Mouse (Mus musculus) monocyte, adult 5-6 weeks (primary cell): Measurements from ENCODE around the gene Zfp654. TPM values are rescaled to one million over a fixed set of nuclear protein-coding genes. Genes with fewer than 3 reads are reported as not detected.

ENCODE experiments used
- ATAC-seq: fragments of 153-309, 156-312 bp; replicated peaks from 2 replicates; pipeline ENCODE4 v1.8.0; 2017; ENCODE audit warnings: mild to moderate bottlenecking; ENCODE audit not compliant: low TSS enrichment, insufficient number of reproducible peaks, severe bottlenecking, poor library complexity, low FRiP score
- total RNA-seq: library from RNA; stranded (forward); fragments of 200-1000, 200-491, 200-594 nt; gene quantifications from 3 replicates; pipeline ENCODE4 v1.2.3, GENCODE M21; 2017

The Zfp654 gene
- total RNA-seq, 1 experiment from 2014 or later: 20.6 TPM

DNA sequence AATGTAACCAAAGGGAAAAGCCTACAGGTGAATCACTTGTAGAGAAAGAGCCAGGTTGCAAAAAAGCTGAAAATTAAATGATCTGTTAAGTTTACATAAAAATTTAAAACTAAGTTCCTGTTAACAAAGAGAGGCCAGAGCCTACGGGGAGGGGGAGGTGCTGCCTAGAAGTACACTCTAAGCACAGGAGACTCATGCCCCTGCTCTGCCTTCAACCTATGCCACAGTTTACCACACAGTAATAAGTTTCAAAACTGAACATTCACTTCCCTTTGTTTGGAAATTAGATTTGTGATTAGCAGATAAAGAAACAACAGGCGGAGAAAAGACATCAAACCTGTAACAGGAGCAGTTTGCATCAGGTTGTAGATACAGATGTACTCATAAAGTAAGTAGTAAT lies 56.6 kb downstream of the Zfp654 start:
- ATAC-seq: no peak

DNA sequence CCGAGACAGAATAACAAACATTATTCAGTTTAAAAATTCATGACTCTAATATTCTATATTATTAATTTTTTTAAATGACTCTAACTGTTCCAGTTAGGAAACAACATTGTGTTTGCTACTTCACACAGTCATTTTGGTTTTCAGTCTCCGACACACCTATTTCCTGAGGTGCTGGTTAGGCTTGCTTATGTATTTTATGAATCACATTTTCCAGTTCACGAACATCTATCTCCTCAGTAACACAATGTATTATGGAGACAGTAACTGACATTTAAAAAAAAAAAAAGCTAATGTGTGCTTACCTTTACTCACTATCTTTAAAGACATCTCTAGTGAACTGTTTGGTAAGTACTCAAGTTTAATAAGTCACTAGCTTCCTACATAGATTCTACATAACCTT lies 61.7 kb downstream of the Zfp654 start:
- no peak for ATAC-seq

DNA sequence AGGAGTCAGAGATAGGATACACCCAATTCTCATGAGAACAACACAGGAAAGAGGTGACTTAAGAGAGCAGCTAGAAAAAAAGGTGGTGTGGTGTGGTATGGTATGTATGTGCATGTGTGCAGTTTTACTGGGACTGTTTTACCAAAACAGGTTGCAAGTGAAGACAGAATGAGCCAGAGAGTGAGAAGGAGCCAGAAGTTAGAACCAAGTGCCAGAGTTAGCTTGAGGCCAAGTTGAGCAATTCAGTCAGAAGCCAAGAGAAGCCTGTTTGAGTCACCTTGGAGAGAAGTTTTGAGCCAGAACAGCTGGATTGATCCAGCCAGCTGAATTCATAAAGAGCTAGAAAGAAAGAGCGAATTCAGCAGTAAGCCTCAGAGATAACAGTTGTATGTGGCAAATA lies 75.9 kb downstream of the Zfp654 start:
- ATAC-seq: no peak

DNA sequence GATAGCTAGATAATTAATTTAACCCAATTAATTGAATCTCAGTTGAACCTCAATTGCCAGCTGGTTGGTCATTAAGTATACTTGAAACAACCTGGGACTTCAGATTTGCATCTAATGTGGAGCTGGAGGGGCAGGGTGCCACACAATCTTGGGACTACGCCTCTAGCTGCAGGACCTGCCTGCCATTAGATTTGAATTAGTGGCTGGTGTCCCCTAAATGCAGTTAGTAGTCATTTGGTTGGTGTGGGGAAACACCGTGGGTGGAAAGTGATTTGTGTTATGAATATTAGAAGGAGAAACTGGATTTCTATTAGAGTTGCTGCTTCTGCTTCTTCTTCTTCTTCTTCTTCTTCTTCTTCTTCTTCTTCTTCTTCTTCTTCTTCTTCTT lies 80.0 kb downstream of the Zfp654 start:
- no peak for ATAC-seq

DNA sequence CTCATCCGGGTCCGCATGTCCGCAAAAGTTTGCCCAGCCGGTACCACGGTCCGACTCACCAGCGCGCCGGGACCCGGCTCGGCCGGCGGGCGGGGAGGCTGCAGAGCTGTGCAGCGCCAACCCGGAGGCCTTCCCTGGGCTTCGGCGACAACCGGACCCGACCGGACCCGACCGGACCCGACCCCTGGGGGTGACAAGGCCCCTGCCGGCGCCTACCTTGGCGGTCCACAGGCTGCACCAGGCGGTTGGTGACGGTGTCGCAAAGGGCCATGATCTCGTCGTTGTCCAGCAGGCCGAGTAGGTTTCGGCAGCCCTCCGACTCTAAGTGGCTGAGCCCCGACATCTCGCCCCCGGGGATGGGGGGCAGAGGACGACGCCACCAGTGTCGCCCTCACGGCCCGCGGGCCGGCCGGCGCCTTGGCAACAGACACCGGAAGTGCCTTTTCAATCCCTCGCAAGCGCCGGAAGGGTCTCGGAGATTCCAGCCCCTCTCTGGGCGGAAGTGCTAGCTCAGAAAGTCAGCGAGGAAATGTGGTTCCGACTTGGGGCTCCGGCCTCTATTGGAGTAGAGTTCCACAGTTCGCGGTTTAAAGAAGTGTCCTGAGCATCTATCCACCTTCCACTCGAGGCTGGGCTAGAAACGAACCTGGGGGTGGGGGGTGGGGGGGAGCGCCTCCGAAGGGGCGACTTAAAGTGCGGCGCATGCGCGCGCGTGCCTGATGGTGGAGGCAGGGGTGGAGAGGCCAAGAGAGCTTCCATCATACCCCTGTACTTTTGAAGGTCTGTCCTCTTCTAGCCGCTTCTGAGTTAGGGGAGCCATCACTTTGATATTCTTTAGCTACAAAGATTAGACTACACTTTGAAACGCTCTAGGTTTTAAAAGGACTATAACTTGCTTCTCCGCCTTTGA lies 80.7 kb downstream of the Zfp654 start, which contains the start of gene 4930453N24Rik:
TSS of gene 4930453N24Rik (minus strand) at position 641 of the 910 bp plus-strand sequence.
- peak; percentile 98 for ATAC-seq

DNA sequence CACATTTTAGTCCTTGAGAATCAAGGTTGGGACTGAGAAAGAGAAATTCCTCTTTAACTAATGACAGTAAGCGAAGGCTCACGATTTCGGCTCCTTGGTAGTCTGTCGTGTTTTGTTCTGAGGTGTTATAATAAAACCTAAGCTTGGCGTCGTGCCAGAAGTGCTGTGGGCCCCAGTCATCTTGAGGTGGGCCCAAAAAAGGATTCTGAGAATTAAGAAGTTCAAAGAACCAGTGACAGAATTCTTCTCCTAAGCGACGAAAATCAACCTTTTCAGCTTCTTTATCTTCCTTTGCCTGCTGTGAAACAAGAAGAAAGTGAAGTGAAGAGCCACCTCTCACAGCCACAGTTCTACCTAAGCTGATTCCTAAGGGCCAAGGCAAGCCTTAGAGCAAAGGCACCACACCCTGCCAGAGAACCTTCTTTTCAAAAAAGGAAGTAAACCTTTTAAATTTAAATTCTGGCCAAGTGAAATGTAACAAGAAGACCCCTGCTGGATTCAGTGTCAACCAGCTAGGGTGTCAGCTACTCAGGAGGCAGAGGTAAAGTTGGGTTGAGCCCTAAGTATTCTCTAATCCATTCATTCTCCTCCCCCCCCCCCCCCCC lies 84.7 kb downstream of the Zfp654 start:
- no peak for ATAC-seq

DNA sequence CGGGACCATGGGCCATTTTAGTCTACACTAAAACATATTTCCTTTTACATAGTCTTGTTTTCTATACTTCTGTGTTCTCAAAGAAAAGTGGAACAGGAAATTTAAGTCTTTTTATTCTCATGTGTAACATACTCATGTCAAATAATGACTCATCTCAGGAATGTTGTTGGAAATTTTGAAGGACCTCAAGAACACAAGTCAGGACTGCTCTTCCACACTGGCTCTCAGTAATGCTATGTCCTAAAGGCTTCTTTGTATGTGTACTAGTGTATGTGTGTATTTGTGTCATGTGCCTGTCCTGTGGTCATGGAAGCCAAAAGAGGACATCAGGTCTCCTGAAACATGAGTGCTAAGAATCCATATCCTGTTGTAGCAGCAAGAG lies 92.2 kb downstream of the Zfp654 start:
- no peak for ATAC-seq

DNA sequence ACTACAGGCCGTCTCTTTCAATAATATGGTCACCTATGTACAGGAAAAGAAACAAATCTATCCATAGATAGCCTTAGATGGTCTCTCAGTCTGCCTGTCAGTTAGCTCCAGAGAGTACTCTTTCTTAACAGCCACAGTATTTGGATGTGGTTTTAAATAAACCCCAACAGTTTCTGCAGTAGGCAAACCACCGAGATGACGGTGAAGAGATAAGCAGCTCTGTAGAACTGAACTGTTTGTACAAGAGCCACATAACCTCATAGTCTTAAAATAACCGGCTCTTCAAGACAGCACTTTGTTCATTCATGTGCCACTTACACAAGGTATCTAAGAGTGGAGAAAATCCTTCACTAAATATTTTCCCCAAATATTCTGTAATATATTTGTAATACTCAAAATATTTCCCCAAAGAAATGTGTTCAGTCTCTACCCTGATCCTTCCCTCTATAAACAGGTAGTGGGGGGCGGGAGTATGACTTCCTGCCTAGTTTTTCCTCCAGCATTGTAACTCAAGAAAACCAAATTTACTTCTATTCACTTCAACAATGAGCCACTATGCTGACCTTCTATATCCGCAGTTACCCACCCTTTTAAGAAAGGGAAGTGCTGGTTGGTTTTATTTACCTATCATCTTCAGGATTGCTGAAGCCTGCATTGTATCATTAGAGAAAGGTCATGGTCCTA lies 92.7 kb downstream of the Zfp654 start:
- peak; percentile 57; the same call in 1 of the 2 replicates for ATAC-seq

DNA sequence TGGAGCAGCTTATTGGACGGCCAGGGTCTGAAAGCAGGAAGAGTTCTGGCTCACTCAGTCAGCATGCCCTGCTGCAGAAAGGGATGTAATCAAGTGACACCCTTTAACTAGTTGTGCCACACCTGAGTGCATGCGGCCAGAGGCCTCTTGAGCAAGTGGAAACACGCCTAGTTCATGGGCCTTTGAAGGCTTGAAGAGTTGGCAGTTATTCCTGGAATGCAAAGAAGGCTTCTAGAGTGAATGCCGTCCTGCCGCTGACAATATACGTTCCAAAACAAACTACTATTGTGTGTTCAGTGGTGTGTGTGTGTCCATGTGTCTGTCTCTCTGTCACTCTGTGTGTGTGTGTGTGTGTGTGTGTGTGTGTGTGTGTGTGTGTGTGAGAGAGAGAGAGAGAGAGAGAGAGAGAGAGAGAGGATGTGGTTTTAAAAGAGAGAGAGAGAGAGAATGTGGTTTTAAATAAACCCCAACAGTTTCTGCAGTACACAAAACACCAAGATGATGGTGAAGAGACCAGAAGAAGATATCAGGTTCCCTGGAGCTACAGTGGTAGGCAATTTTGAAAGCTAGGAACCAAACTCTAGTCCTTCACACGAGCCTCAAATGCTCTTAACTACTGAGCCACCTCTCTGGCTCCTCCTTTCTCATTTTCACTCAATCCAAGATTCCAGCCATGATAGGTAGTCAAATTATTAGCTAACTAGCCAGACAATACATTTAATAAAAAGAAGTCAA lies 93.6 kb downstream of the Zfp654 start:
- ATAC-seq: no peak

DNA sequence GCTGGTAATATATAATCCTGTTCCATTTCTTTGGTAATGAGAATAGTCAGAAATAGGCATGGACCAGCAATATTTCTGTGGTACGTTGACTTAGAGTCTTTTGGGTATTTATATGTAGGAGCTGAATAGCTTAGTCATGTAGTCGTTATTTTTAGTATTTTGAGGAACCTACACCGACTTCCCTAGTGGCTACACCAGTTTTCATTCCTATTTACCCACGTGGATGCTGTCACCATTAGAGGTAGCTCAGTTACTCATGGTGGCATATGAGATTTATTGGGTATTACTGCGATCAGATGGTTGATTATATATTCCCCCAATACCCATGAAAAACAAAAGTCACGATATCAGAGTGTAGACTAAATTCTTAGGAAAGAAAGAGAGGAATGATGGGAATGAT lies 95.1 kb downstream of the Zfp654 start:
- no peak; the same call in 1 of the 2 replicates for ATAC-seq

DNA sequence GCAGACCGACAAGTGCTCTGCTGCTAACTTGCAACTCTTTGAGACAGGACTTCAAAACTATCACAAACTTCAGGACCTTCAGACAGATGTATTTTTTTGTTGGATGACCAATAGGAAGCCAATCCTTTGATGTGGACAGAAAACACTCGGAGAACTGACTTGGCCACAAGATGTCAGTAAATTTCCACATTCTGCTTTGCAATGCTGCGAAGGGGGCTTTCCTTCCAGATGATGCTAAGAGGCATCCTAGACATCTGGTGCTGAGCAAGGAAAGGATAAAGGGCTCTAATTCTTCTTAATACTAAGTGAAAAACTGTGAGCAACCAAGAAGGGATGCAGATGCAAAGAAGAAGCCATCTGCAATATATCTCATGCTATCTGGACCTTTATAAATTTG lies 96.7 kb downstream of the Zfp654 start:
- no peak for ATAC-seq

DNA sequence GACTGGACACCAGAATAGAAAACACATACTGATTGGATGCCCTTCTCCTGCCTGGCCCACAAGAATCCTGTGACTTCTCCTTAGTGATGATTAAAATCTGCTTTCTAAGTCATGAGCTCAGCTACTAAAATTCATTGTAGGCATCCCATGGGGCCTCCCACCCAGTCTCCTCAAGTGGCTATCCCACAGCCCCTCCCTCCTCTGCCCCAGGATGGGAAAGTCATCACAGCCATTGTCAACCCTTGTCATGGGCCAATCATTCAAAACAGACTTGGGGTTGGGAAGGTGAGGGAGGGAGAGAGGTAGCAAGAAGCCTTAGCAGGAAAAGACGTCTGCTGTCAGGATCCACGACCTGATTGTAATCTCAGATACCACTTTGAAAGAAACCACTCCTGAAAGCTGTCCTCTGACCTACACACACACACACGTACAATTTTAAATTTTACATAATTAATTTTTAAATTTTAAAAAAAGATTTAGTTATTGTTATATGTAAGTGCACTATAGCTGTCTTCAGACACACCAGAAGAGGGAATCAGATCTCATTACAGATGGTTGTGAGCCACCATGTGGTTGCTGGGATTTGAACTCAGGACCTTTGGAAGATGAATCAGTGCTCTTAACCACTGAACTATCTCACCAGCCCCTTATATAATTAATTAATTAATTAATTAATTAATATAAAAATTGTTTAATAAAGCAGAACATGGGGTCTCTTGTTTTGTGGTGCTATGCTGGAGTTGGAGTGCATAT lies 97.3 kb downstream of the Zfp654 start:
- no peak for ATAC-seq

DNA sequence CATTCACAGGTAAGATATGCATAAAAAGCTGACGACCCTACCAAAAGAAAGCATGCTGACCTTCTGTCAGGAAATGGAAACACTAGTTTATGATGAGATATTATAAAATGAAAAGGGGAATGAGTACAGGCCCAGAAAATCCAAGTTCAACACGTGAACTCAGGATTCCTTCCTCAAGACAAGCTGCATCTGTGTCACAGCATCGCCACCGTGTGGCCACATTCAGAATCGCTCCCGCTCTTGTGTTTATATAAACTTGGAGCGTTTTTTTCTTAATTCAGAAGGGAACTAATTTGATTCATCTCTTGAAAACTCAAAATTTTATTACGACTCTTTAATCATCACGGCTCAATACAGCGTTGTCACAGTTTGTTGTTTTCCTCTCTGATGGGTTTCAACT lies 103.2 kb downstream of the Zfp654 start:
- peak; percentile 65; the same call in 1 of the 2 replicates for ATAC-seq

DNA sequence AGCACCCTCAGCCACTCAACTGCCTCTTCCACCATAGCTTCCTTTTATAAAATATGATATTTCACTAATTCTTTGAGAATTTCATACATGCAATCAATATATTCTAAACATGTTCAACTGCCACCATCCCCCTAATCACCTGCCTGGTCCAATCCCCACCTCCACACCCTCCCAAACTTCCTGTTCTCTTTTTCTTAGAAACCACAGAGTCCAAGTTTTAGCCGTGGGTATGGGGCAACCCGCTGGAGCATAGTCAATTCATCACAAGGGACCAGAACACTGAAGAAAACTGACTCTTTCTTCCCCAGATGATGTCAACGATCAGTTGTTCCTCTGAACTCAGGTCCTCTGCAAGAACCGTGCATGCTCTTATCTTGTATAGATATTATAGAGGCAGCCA lies 106.4 kb downstream of the Zfp654 start:
- ATAC-seq: no peak

DNA sequence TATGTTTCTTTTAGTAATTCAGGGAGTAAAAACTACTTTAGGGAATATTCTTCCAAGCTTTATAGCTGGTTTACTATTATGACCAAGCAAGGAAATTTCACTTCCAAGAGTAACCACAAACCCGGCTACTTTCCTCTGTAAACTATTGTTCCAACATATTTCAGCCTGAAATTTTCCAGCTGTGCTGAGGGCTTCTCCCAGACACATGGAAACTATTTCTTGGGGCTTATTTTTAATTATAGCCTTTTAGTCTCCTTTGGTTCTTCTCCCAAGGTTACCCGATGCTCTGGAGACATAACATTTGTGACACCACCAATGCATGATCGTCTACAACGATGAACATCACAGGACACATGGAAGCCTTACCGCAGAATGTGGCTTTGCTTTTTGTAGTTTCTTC lies 114.2 kb downstream of the Zfp654 start:
- ATAC-seq: no peak
